Mouse (Mus musculus): ENCODE data around the gene Atp5g2. TPM values are rescaled to one million over a fixed set of nuclear protein-coding genes. Genes with fewer than 3 reads are reported as not detected.

Atp5g2 gene
- polyA plus RNA-seq, 1 experiment: 274 TPM

DNA sequence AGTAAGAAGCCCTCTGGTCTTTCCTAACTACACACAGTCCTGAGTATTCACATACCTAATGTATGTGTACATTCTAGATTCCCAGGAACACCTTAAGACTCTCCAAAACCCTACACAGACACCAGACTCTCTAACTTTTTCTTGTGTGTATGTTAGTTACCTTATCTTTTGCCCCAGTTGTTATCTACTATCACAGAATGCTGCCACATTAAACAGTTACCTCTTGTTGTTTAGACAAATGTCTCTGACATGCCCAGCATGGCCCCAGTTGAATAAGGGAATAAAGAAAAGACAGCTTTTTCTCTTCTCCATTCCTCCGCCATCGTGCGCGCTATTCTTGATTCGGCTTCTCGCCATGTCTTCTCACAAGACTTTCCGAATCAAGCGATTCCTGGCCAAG is 37.5 kb downstream of the Atp5g2 start:
- Histone ChIP-seq H3K4me3 (ENCODE audit: insufficient read depth, low read depth, low read length) (no peak overlapping the region), H3K27ac (replicated peaks; ENCODE audit: low read depth, low read length) (no peak overlapping the region), H3K4me1 (ENCODE audit: control insufficient read depth, insufficient read depth, insufficient read length, low read length) (no peaks in the 10 kb centered on the region)

DNA sequence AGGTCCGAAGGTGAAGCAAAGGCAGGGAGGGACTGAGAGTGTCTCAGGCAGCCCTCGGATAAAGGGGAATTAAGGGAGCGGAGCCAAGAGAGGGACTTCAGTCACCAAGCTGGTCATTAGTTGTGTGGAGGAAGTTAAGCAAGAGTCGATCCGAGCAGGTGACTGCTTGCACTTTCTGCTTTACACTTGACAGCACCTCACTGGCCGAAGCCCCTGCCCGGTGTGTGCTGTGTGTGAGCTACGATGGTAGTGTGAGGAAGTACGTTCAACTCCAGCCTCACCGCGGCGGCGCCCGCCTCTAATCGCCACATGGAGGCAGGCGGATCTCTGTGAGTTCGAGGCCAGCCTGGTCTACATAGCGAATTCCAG is 46.5 kb downstream of the Atp5g2 start:
- H3K27ac ChIP-seq (replicated peaks; ENCODE audit: low read depth, low read length): peak overlapping the region; percentile 4; the same call in 1 of the 2 replicates
- H3K4me1 ChIP-seq (ENCODE audit: control insufficient read depth, insufficient read depth, insufficient read length, low read length): peaks cover 5% of the 10 kb centered on the region; the same call in 1 of the 2 replicates

DNA sequence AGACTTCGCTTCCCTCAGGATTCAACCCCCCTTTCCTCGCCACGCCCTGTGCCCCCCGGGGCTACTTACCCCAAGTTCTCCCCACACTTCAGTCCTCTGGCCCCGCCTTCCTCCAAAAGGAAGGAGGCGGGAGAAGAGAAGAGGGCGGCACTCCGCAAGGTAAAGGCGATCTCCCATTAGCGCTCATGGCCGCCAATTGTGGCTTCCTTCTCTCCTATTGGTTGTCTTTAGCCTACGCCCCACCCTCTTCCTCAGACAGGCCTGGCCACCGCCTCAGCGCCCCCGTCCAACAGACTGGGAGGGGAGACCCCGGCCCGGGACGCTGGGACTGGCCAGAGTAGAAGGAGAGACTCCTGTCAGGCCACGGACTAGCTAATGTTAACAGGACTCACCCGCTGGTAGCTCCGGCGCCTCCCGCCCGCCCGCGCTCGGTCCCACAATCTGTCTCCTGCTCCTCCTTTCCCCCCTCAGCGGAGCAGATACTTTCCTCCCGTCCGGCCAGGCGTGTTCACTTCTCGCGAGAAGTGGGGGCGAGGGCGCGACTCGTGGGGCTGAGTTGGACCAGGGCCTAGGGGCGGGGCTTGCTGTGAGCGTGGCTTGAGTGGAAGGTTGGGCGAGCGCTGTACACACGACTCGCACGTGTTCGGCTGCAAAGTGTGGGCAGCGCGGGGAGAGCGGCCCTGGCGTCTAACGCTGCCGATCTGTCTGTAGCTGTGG is 47.0 kb downstream of the Atp5g2 start, which contains the start of the genes Gm28047 and Atf7:
Gene Gm28047 (minus strand): TSS at position 98 of the 717 bp plus-strand sequence.
Gene Atf7 (minus strand): TSS at position 495 of the 717 bp plus-strand sequence.
- peak within 1 kb of the TSS; percentile 84 for H3K4me3 ChIP-seq (ENCODE audit: insufficient read depth, low read depth, low read length)
- peaks cover 5% of the 10 kb centered on the region; the same call in 1 of the 2 replicates for H3K4me1 ChIP-seq (ENCODE audit: control insufficient read depth, insufficient read depth, insufficient read length, low read length)
- H3K27ac ChIP-seq (replicated peaks; ENCODE audit: low read depth, low read length): peak within 1 kb of the TSS; percentile 97

More for the DNA sequence above, 46.5 kb downstream of the Atp5g2 start:
- H3K4me3 ChIP-seq (ENCODE audit: insufficient read depth, low read depth, low read length): peak overlapping the region; percentile 84

DNA sequence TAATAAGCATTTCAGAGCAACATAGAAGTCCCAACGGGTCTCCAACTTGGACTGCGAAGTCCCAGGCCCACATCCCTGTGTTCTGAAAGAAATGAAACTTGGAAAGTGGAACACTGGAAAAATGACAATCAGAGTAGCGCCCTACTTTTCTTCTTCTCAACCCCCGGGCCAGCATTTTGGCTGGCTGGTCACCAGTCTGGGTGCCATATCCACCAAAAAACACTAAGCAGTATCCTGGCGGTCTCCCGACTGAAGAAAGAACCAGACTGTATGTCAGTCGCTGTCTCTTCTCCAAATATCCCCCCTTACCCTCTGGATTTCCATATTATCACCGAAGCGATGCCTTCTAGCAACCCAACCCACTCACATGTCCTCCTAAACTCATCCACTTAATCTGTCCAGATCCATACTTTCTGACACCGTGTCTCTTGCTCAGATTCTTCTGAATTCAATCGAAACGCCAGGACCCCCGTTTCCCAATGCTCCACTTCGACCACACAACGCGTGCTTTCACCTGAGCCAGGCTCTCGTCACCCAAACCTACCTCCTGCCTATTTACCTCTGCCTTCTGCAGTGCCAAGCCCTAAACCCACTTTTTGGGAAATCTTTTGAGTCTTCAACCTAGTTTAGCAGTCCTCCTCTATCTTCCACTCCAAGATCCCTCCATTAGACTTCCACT is 47.7 kb downstream of the Atp5g2 start:
- peaks cover 5% of the 10 kb centered on the region; the same call in 1 of the 2 replicates for H3K4me1 ChIP-seq (ENCODE audit: control insufficient read depth, insufficient read depth, insufficient read length, low read length)

DNA sequence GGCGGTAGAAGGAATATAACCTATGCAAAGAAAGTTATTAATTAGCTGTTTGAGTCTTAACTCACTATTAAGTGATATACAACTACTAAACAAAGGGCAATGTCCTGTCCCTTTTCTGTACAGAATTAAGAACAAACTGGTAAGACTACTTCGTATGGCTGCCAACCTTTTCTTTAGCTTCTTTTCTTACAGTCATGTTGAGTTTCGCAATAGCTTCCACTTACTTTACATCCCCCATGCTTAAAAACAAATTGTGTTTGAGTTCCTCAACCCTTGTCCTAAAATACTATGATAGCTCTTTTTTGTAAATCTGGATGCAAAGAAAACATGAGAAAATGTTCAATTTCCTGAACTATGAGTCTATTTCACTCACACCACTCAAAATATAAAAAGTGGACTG is 49.0 kb downstream of the Atp5g2 start:
- no peak overlapping the region for H3K4me3 ChIP-seq (ENCODE audit: insufficient read depth, low read depth, low read length)
- peaks cover 5% of the 10 kb centered on the region; the same call in 1 of the 2 replicates for H3K4me1 ChIP-seq (ENCODE audit: control insufficient read depth, insufficient read depth, insufficient read length, low read length)
- no peak overlapping the region for H3K27ac ChIP-seq (replicated peaks; ENCODE audit: low read depth, low read length)

More for the DNA sequence above, 47.7 kb downstream of the Atp5g2 start:
- H3K4me3 ChIP-seq (ENCODE audit: insufficient read depth, low read depth, low read length): peak overlapping the region; percentile 84
- peak overlapping the region; percentile 75 for H3K27ac ChIP-seq (replicated peaks; ENCODE audit: low read depth, low read length)

DNA sequence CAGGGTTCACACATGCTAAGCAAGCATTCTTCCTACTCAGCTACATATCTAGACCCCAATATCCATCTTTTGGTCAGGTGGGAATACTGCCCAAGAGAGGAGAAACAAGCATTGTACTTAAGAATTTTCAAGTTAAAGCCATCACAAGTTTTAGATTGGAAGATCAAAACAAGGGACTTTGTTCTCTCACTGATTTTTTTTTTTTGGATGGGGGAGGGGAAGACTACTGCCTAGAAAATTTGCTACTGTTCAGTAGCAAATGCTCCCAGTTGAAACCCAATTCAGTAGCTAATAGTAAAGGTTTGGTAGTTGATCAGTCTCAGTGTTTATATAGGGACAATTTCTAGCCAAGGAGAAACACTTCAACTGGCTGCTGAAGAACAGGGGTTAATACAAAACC is 49.6 kb downstream of the Atp5g2 start:
- H3K4me1 ChIP-seq (ENCODE audit: control insufficient read depth, insufficient read depth, insufficient read length, low read length): peaks cover 5% of the 10 kb centered on the region; the same call in 1 of the 2 replicates
- no peak overlapping the region for H3K27ac ChIP-seq (replicated peaks; ENCODE audit: low read depth, low read length)
- H3K4me3 ChIP-seq (ENCODE audit: insufficient read depth, low read depth, low read length): no peak overlapping the region

DNA sequence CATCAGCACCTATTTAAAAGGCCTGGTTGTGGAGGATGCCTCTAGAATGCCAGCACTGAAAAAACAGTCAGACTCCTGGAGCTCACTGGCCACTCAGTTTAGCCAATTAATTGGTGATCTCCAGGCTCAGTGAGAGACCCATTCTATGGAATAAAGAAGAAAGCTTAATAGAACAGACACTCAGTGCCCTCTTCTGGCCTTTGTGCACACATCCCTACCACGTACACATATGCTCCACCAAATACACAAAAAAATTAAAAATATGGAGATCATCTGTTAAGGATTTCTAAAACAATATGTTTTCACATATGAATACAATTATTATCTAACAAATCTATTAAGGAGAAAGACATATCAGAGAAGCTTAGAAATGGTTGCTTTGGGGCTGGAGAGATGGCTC is 51.4 kb downstream of the Atp5g2 start:
- no peak overlapping the region for H3K27ac ChIP-seq (replicated peaks; ENCODE audit: low read depth, low read length)
- no peak overlapping the region for H3K4me3 ChIP-seq (ENCODE audit: insufficient read depth, low read depth, low read length)
- peaks cover 5% of the 10 kb centered on the region; the same call in 1 of the 2 replicates for H3K4me1 ChIP-seq (ENCODE audit: control insufficient read depth, insufficient read depth, insufficient read length, low read length)

DNA sequence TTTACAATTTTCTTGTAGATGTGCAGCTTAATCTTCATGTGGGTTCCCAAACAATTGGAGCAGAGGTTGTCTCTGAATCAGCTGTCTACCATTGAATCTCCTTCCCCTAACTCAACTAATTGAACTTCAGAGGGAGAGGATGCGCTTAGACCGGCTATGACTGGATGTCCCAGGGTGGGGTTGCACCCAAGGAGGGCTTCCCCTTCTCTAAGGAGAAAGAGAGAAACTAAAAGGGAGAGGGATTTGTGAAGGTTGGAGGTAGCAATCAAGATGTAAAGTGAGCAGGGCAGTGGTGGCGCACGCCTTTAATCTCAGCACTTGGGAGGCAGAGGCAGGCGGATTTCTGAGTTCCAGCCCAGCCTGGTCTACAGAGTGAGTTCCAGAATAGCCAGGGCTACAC is 52.7 kb downstream of the Atp5g2 start:
- Histone ChIP-seq H3K4me3 (ENCODE audit: insufficient read depth, low read depth, low read length) (no peak overlapping the region), H3K27ac (replicated peaks; ENCODE audit: low read depth, low read length) (no peak overlapping the region), H3K4me1 (ENCODE audit: control insufficient read depth, insufficient read depth, insufficient read length, low read length) (peaks cover 5% of the 10 kb centered on the region; the same call in 1 of the 2 replicates)

DNA sequence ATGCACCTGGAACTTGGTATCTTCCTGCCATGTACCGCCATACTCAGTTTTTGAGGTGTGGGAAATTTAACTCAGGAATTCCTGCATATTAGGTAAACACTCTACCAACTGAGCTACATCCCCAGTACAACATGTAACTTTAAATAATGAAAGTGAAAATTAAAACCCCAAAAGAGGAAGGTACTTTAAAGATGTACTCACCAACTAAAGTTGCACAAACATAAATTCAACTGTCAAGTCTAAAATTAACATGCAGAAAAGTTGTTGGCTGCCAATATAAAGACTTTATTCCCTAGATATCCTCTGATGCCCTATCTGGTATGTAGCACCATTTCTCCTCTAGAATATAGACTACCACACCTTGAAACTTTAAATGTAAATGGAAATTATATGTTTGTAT is 54.5 kb downstream of the Atp5g2 start:
- H3K4me1 ChIP-seq (ENCODE audit: control insufficient read depth, insufficient read depth, insufficient read length, low read length): peaks cover 2% of the 10 kb centered on the region; the same call in 1 of the 2 replicates
- H3K27ac ChIP-seq (replicated peaks; ENCODE audit: low read depth, low read length): no peak overlapping the region
- no peak overlapping the region for H3K4me3 ChIP-seq (ENCODE audit: insufficient read depth, low read depth, low read length)

DNA sequence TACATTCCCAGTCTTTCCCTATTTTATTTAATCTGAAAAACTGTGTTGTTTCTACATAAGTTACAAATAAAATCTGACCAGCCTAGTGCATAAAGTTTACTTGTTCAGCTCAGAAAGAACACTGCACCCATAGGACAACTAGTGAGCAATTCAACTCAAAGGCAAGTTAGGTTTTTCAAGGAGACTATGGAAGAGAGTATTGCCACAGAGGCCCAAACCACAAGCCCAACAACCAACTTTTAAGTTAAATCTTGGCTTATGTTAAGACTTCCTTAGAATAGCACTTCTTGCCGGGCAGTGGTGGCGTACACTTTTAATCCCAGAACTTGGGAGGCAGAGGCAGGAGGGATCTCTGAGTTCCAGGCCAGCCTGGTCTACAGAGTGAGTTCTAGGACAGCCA is 56.0 kb downstream of the Atp5g2 start:
- Histone ChIP-seq H3K4me1 (ENCODE audit: control insufficient read depth, insufficient read depth, insufficient read length, low read length) (no peaks in the 10 kb centered on the region; the same call in 1 of the 2 replicates), H3K4me3 (ENCODE audit: insufficient read depth, low read depth, low read length) (no peak overlapping the region), H3K27ac (replicated peaks; ENCODE audit: low read depth, low read length) (no peak overlapping the region)

DNA sequence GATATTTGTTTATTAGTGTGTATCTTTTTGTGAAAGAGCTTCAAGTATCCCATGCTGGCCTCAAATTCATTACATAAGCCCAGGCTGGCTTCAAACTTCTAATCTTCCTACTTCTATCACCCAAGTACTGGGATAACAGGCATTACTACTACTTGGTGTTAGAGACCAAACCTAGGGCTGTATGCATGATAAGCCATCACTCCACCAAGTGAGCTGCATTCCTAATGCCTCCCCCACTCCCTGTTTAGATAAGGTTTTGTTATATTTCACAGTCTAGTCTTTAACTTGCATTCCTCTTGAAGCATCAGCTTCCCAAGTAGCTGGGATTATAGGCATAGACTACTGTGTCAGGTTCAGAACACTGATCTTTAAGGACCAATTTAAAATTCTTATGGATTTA is 57.9 kb downstream of the Atp5g2 start:
- Histone ChIP-seq H3K4me3 (ENCODE audit: insufficient read depth, low read depth, low read length) (no peak overlapping the region), H3K27ac (replicated peaks; ENCODE audit: low read depth, low read length) (no peak overlapping the region), H3K4me1 (ENCODE audit: control insufficient read depth, insufficient read depth, insufficient read length, low read length) (no peaks in the 10 kb centered on the region; the same call in 1 of the 2 replicates)

DNA sequence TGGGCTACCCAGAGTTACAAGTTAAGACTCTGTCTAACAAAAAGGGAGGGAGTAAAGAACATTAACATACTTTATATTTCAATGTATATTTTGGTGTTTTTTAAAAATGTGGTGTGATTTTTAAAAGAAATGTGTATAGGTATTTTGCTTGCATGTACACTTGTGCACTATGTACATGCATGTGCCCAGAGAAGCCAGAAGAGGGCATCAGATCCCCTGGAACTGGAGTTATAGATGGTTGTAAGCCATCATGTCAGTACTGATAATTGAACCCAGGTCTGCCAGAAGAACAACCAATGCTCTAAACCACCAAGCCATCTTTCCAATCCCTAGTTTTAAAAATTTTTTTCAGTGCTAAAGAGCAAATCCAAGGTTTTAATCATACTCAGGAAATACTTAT is 59.2 kb downstream of the Atp5g2 start:
- Histone ChIP-seq H3K4me3 (ENCODE audit: insufficient read depth, low read depth, low read length) (no peak overlapping the region), H3K27ac (replicated peaks; ENCODE audit: low read depth, low read length) (no peak overlapping the region), H3K4me1 (ENCODE audit: control insufficient read depth, insufficient read depth, insufficient read length, low read length) (no peaks in the 10 kb centered on the region; the same call in 1 of the 2 replicates)

Other genes starting within 250 kb of the Atp5g2 start
- 1.9 and 4.0 TPM in 2 replicates for gene Amhr2, start 227.0 kb downstream of the Atp5g2 start, polyA plus RNA-seq (2012; ENCODE audit: insufficient read depth, insufficient read length, missing spikeins)
- 36.8 and 54.7 TPM in 2 replicates for gene Prr13, start 213.3 kb downstream of the Atp5g2 start, polyA plus RNA-seq (2012; ENCODE audit: insufficient read depth, insufficient read length, missing spikeins)
- 331 and 338 TPM in 2 replicates for gene Pcbp2, start 201.8 kb downstream of the Atp5g2 start, polyA plus RNA-seq (2012; ENCODE audit: insufficient read depth, insufficient read length, missing spikeins)
- gene Gm10337, start 168.6 kb downstream of the Atp5g2 start, polyA plus RNA-seq (2012; ENCODE audit: insufficient read depth, insufficient read length, missing spikeins): not detected in 2 replicates
- gene Map3k12, start 155.3 kb downstream of the Atp5g2 start, polyA plus RNA-seq (2012; ENCODE audit: insufficient read depth, insufficient read length, missing spikeins): 1.9 and 2.1 TPM in 2 replicates
- gene Tarbp2, start 154.2 kb downstream of the Atp5g2 start, polyA plus RNA-seq (2012; ENCODE audit: insufficient read depth, insufficient read length, missing spikeins): 21.2 and 23.6 TPM in 2 replicates
- 1.2 TPM in 1 of 2 replicates, not detected in the other for gene Npff, start 147.4 kb downstream of the Atp5g2 start, polyA plus RNA-seq (2012; ENCODE audit: insufficient read depth, insufficient read length, missing spikeins)
- gene Gm28047, start 47.3 kb downstream of the Atp5g2 start, polyA plus RNA-seq (2012; ENCODE audit: insufficient read depth, insufficient read length, missing spikeins): 0.75 TPM in 1 of 2 replicates, not detected in the other
- 40.1 and 58.7 TPM in 2 replicates for gene Atf7, start 46.9 kb downstream of the Atp5g2 start, polyA plus RNA-seq (2012; ENCODE audit: insufficient read depth, insufficient read length, missing spikeins)
- gene Calcoco1, start 49.8 kb upstream of the Atp5g2 start, polyA plus RNA-seq (2012; ENCODE audit: insufficient read depth, insufficient read length, missing spikeins): 43.5 and 58.5 TPM in 2 replicates
- gene Hoxc13, start 248.8 kb upstream of the Atp5g2 start, polyA plus RNA-seq (2012; ENCODE audit: insufficient read depth, insufficient read length, missing spikeins): not detected in 2 replicates